Mouse (Mus musculus): ENCODE measurements at regions not wholly inside any gene's neighbourhood (a gene's known extent, or its start where the extent isn't known, plus 50 kb on each side); places are given as distances from the start of the nearest gene placed in this dataset.

DNA sequence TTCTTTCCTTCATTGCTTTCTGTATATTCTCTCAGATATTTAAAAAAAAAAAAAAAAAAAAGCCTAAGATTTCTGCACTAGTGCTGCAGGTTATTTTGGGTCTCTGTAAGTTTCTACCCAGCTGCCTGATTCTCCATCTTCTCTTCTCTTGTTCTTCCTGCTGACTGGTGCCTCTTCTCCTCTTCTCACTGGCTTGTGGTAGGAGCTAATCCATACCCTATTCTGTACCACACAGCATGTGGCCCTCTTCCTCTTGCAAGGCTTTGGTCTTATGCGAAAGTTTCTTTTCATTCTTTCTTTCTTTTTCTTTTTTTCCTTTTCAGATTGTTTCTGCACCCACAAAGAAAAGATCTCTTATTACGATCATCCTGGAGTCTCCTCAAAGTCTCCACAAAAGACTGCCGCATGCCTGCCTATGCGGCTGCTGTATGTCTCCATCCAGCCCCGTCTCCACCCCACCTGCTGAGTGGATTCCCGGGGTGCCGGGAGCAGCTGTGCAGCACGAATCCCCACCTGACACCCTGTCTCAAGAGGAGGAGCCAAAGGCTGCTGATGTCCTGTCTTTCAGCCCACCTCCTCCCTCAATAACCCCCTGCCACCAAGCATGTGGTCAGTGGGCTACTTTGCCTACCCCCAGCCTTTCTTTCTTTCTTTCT lies 66.3 kb downstream of the Ythdf1 start:
- DNase-seq (ENCODE audit: low read depth, low spot score): no peak

DNA sequence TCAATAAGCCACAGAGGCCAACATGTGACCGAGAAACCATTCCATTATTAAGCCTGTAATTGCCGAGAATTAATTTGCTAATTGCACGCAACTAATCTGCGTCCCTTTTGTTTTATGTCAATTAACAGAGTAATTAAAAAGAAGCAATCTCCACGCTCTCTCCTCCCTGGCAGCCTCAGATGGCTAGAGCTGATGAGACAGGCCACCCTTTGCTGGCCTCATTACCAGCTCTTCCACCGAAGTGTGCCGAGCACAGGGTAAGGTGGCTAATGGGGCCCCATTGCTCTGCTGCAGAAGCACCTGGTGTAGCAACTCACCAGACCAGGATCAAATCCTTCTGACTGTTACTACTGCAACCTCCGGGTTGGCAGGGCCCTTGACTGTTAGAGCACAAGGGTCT lies 70.8 kb upstream of the Bhlhe23 start:
- no peak for DNase-seq (ENCODE audit: low read depth, low spot score)

- peak; percentile 25 for DNase-seq (ENCODE audit: low read depth, low spot score)
Observed at GRCm38 (mm10) chr2:180845011-180845410, 68.3 kb upstream of the Bhlhe23 start.

GRCm38 (mm10) chr2:180843669-180844068 lies 67.0 kb upstream of the Bhlhe23 start:
- no peak for DNase-seq (ENCODE audit: low read depth, low spot score)

DNA sequence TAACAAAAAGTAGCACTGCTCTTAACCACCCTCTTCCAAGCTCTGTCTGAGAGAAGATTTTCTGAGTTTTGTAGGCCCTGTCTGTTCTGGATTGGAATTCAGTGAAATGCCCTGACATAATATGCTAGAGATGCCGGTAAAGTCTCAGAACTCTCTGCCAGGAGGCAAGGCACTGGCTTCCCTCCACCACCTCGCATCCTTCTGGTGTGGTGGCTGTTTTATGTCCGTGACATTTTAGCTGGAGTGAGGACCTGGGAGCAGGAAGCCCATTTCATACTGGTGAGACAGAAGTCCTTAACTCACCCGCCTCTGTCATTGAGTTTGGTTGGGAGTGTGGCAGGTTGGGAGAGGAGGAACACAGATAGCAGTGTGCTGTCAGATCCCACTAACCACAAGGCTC lies 62.4 kb upstream of the Bhlhe23 start:
- DNase-seq (ENCODE audit: low read depth, low spot score): no peak

DNA sequence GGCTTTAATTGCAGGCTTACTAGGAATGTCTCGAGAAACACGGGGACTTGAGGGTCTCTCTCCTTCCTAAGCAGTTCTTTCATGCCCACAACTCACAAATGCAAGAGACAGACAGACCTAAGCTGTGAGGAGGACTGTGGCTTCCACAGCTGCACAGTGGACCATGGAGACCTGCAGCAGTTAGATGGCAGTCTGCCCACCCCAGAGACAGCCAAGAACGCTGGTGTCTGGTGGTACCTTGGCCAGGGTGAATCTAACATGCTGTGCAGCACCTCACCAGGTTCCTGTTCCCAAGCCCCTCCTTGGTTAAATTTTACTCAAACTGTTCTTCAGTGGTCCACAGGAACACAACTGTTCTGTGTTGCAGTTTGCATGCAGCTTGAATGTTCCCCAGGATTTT lies 61.3 kb upstream of the Bhlhe23 start:
- DNase-seq (ENCODE audit: low read depth, low spot score): no peak

DNA sequence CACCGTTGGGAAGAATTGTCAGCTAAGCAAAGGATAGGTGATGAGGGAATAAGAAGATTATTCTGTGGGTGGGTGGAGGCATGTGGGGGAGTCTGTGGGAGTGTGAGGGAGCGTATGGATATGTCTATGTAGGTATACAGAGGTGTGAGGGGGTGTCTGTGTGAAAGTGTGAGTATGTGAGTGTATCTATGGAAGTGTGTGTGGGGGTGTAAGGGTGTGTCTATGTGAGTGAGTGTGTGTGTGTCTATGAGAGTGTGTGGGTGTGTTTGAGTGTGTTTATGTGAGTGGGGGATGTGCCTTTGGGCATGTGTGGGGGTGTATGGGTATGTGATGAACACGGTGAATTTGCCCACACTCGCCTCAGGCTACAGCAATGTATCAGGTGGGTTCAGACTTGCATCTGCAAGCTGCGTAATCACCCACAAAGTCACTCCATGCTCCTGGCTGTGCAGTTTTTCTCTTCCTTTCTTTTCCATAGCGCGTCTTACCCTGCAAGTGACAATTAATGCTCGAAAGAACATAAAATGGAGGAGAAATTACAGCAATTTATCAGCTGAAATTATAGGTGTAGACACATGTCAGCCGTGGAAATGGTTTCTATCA lies 60.7 kb upstream of the Bhlhe23 start:
- DNase-seq (ENCODE audit: low read depth, low spot score): no peak

- DNase-seq (ENCODE audit: low read depth, low spot score): no peak
Observed at GRCm38 (mm10) chr2:180835936-180836602, 59.4 kb upstream of the Bhlhe23 start.

GRCm38 (mm10) chr2:180832711-180833110 lies 56.0 kb upstream of the Bhlhe23 start:
- DNase-seq (ENCODE audit: low read depth, low spot score): no peak

GRCm38 (mm10) chr2:180830607-180831006 lies 53.9 kb upstream of the Bhlhe23 start:
- no peak for DNase-seq (ENCODE audit: low read depth, low spot score)

DNA sequence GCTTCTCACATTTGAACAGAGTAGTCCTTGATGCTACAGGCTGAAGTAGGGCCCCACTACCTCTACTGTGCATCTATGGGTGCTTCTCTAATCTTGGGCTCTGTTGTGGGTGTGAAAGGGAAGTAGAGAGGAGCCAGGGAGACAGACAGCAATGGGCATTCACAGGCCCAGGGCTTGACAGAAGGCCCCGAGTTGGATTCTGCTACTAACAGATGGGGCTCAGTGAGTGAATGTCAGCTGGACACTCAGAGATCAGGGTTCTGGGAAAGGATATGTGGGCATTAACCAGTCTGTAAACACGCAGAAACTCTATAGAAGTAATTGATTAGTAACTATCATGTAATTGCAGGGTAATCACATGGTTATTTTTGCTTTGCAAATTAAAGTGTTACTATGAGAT lies 51.4 kb upstream of the Bhlhe23 start:
- DNase-seq (ENCODE audit: low read depth, low spot score): no peak

GRCm38 (mm10) chr2:180826742-180827141 lies 50.0 kb upstream of the Bhlhe23 start:
- DNase-seq (ENCODE audit: low read depth, low spot score): no peak
